Mouse (Mus musculus) hindbrain, embryonic 14.5 days (tissue): ENCODE measurements at regions not wholly inside any gene's neighbourhood (a gene's known extent, or its start where the extent isn't known, plus 50 kb on each side); places are given as distances from the start of the nearest gene placed in this dataset.
A peak's percentile ranks its signal among the peaks of the same experiment; 100 is the strongest.

Experiments
- ATAC-seq: fragments of 200-750 bp; cut with Nextera tagmentation; 2 replicates; pipeline ENCODE4 v1.8.0; 2017; ENCODE audit warnings: moderate number of reproducible peaks, mild to moderate bottlenecking, moderate TSS enrichment, moderate library complexity; ENCODE audit not compliant: low FRiP score
- DNase-seq: peaks from one replicate; pipeline ENCODE4 v3.0.0-alpha.2; 2015; ENCODE audit warnings: low spot score
- H3K27ac ChIP-seq: fragments of 300-500 bp; sonication (generic); 2 replicates; pipeline ENCODE4 v1.5.1; 2014; ENCODE audit warnings: mild to moderate bottlenecking, moderate library complexity
- H3K27me3 ChIP-seq: fragments of 300-500 bp; sonication (generic); 2 replicates; pipeline ENCODE4 v1.6.1; 2014; ENCODE audit warnings: mild to moderate bottlenecking, low read length, mixed read lengths; ENCODE audit not compliant: control insufficient read depth, insufficient read depth
- H3K36me3 ChIP-seq: fragments of 300-500 bp; sonication (generic); replicated peaks from 2 replicates; pipeline ENCODE4 v1.6.1; 2014; ENCODE audit not compliant: control insufficient read depth, insufficient read depth
- H3K4me1 ChIP-seq: fragments of 300-500 bp; sonication (generic); replicated peaks from 2 replicates; pipeline ENCODE4 v1.6.1; 2014; ENCODE audit warnings: antibody characterized with exemption, low read length, mixed read lengths; ENCODE audit not compliant: control insufficient read depth, insufficient read depth
- H3K4me2 ChIP-seq: fragments of 300-500 bp; sonication (generic); replicated peaks from 2 replicates; pipeline ENCODE4 v1.6.1; 2014; ENCODE audit warnings: mild to moderate bottlenecking, moderate library complexity
- H3K4me3 ChIP-seq: fragments of 300-500 bp; sonication (generic); replicated peaks from 2 replicates; pipeline ENCODE4 v1.5.1; 2014; ENCODE audit warnings: mild to moderate bottlenecking, low read length
- H3K9ac ChIP-seq: fragments of 300-500 bp; sonication (generic); 2 replicates; pipeline ENCODE4 v1.6.1; 2014
- H3K9me3 ChIP-seq: fragments of 300-500 bp; sonication (generic); 2 replicates; pipeline ENCODE4 v1.6.1; 2016; ENCODE audit warnings: low read length; ENCODE audit not compliant: control insufficient read depth
- WGBS: fragments of 180-500 bp; shearing (Covaris S2); extraction: QIAGEN DNeasy Blood & Tissue Kit; methylation state at CpG from one replicate; pipeline ENCODE4 v1.1.7; 2014; 5-methylcytosine and 5-hydroxymethylcytosine counted together

DNA sequence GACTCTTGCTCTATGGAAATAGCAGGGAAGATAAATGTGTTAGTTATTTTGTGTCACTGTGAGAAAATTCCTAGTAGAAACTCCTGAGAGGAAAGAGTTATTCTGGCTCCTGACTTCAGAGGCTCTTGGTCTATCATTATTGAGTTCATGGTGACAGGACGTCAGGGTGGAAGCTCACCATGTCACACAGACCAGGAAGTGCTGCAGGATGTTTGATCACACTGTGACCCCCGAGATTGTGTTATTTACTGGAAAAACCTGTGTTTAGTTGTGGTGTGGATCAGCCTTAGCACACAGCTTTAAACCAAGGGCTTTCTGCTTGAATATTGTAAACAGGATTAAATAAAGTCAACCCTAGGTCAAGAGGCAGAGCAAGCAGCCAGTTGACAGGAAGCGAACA lies 93.4 kb upstream of the Galnt15 start:
- DNase-seq (no peak), ATAC-seq (no peak)
- 62% methylated on average over 3 of the region's 3 CpGs for WGBS
- H3K4me1 ChIP-seq: peaks cover 15% of the 10 kb centered on the region
- H3K9ac ChIP-seq: no peak overlapping the region
- peak overlapping the region; percentile 98 for H3K27ac ChIP-seq
- H3K4me3 ChIP-seq: no peak overlapping the region
- H3K36me3 ChIP-seq: no peaks in the 10 kb centered on the region
- H3K27me3 ChIP-seq: no peaks in the 10 kb centered on the region
- H3K4me2 ChIP-seq: no peak overlapping the region
- peaks cover 10% of the 10 kb centered on the region; the same call in 1 of the 2 replicates for H3K9me3 ChIP-seq

DNA sequence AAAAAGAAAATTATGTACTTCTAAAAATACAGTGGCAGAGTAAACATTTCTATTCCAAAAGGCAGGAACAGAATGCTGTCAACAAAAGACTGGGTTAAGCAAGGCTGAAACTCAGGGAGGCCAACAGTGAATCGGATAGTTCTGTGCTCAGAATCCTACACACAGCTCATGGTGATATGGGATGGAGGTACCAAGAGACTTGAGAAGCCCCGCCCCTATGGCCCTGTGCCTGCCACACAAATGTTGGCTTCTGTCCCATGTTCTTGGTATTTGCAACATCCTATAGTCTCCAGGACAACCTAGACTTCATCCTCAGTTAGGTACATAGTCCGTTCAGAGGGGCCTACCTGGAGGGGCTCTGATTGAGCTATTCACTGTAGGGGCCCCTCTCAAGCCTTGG lies 92.2 kb upstream of the Galnt15 start:
- ATAC-seq (no peak), DNase-seq (no peak)
- Histone ChIP-seq H3K36me3 (no peaks in the 10 kb centered on the region), H3K4me3 (no peak overlapping the region), H3K9ac (no peak overlapping the region), H3K4me2 (no peak overlapping the region), H3K4me1 (peaks cover 15% of the 10 kb centered on the region), H3K27ac (no peak overlapping the region), H3K27me3 (no peaks in the 10 kb centered on the region), H3K9me3 (peaks cover 10% of the 10 kb centered on the region; the same call in 1 of the 2 replicates)
- whole genome bisulfite sequencing: 88% methylated on average over 3 of the region's 3 CpGs

DNA sequence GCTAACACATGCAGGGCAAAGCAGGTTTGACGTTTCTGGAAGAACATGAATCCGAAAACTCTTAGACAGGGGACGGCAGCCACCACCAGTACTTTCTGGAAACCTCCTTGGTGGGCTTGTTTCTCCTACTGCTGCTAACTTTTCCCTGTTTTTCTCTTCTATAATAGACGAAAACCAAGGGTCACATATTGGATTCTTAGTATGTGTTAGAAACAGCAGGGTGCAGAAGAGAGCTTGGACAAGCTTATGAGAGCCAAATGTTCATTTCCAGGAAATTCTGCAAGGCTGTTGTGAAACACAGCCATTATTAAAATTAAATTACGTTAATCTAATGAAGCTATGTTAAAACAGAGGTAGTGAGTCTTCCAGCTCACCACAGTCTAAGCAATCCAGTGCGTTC lies 87.9 kb upstream of the Galnt15 start:
- WGBS: 86% methylated on average over 6 of the region's 6 CpGs
- H3K4me1 ChIP-seq: no peaks in the 10 kb centered on the region
- ATAC-seq: no peak

DNA sequence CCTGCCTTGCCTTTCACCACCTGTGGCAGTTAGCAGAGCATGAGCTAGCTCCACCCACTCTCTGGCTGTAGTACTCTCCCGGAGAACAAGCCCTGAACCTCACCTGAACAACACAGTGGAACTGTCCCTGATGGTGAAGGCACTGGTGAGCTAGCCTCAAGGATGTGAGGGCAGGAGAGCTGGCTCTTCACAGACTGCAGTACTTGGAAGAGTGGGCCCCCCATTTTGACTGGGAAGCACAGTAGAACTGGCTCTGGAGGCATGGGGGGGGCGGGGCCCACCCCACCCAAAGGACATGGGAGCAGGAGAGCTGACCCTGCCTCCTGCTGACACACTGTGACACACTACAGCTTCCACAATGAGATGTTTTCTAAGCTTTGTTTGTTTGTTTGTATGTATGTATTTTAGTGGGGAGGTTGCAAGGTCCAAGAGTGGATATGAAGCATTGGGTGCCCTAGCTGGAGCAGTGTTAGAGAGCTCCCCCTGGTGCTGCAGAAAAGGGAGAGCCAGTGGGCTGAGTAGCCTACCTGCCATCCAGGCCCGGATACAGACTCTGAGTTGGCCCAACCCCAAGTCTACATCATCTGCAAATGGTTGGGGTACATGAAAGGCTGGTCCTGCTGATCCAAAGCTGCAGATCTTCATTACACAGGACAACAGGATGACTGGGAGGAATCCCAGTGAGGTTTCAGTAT lies 86.4 kb upstream of the Galnt15 start:
- Histone ChIP-seq H3K36me3 (no peaks in the 10 kb centered on the region), H3K9ac (no peak overlapping the region), H3K27ac (no peak overlapping the region), H3K27me3 (no peaks in the 10 kb centered on the region), H3K4me1 (no peaks in the 10 kb centered on the region), H3K4me2 (no peak overlapping the region), H3K4me3 (no peak overlapping the region), H3K9me3 (peaks cover 6% of the 10 kb centered on the region; the same call in 1 of the 2 replicates)
- ATAC-seq: no peak
- 70% methylated on average over 3 of the region's 3 CpGs for WGBS
- no peak for DNase-seq

More for the DNA sequence above, 87.9 kb upstream of the Galnt15 start:
- no peak for DNase-seq
- H3K9ac ChIP-seq: no peak overlapping the region
- H3K9me3 ChIP-seq: peaks cover 10% of the 10 kb centered on the region; the same call in 1 of the 2 replicates
- no peaks in the 10 kb centered on the region for H3K36me3 ChIP-seq
- no peak overlapping the region for H3K4me2 ChIP-seq
- no peak overlapping the region for H3K27ac ChIP-seq
- H3K4me3 ChIP-seq: no peak overlapping the region
- H3K27me3 ChIP-seq: no peaks in the 10 kb centered on the region

DNA sequence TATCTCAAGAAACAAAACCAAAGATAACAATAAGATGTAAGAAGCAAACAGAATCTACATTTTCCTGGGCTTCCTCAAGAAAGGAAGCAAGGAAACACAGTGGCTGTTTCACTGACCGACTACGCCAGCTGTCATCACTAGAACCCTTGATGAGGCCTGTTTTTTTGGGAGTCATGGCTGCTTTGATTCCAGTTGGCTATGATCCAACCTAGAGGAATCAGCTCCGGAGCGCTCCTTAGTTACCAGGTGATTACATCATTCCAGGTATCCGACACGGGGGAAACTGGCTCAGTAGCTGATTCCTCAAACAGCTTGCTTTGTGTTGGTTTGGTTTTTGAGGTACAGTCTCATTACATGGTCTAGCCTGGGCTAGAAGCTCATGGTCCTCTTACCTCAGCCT lies 84.1 kb upstream of the Galnt15 start:
- no peak overlapping the region for H3K4me2 ChIP-seq
- ATAC-seq: no peak
- H3K9me3 ChIP-seq: no peaks in the 10 kb centered on the region
- no peaks in the 10 kb centered on the region for H3K27me3 ChIP-seq
- H3K4me1 ChIP-seq: no peaks in the 10 kb centered on the region
- H3K9ac ChIP-seq: no peak overlapping the region
- H3K27ac ChIP-seq: no peak overlapping the region
- no peaks in the 10 kb centered on the region for H3K36me3 ChIP-seq
- WGBS: 93% methylated on average over 6 of the region's 6 CpGs
- no peak overlapping the region for H3K4me3 ChIP-seq
- DNase-seq: no peak

DNA sequence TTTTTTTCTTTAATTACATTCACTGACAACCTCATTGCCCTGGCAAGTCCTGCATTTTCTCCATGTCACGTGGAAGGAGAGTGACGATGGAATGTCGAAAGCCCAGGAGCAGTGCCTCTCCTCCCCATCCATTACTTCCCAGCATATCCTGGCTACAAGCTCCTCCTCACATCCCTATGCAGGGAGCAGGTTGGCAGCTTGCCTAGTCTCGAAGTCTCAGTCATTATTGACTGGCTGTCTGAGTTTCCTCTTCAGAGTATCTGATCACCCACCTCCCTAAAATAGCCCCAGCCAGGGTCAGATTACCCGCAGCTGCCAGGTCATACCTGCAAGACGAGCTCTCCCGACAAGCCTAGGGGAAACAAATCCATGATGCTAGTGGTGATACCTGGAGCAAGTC lies 83.7 kb upstream of the Galnt15 start:
- Histone ChIP-seq H3K36me3 (no peaks in the 10 kb centered on the region), H3K9ac (no peak overlapping the region), H3K9me3 (no peaks in the 10 kb centered on the region), H3K4me3 (no peak overlapping the region), H3K4me1 (no peaks in the 10 kb centered on the region), H3K27me3 (no peaks in the 10 kb centered on the region), H3K27ac (no peak overlapping the region), H3K4me2 (no peak overlapping the region)
- DNase-seq (no peak), ATAC-seq (no peak)
- WGBS: 66% methylated on average over 7 of the region's 7 CpGs

DNA sequence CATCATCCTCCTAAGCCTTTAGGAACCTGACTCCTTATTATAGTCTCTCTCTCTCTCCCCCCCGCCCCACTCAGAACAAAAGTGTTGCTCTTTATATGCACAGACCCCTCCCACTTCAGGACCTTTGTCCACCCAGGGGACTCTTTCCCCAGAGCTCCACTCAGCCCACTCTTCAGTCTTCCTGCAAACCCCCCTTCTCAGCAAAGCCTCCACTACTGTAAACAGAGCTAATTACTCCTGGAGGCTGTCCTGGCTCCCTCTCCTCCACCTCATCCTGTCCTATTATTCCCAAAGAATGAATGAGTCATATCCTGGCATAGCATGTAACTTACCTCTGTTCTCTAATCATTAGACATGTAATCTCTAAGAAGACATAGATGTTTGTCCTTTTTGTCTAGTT lies 82.8 kb upstream of the Galnt15 start:
- Histone ChIP-seq H3K36me3 (no peaks in the 10 kb centered on the region), H3K27me3 (no peaks in the 10 kb centered on the region), H3K9ac (no peak overlapping the region), H3K4me2 (no peak overlapping the region), H3K9me3 (no peaks in the 10 kb centered on the region), H3K4me3 (no peak overlapping the region), H3K27ac (no peak overlapping the region), H3K4me1 (no peaks in the 10 kb centered on the region)
- ATAC-seq (no peak), DNase-seq (no peak)
- WGBS: 76% methylated on average over 1 of the region's 1 CpGs

DNA sequence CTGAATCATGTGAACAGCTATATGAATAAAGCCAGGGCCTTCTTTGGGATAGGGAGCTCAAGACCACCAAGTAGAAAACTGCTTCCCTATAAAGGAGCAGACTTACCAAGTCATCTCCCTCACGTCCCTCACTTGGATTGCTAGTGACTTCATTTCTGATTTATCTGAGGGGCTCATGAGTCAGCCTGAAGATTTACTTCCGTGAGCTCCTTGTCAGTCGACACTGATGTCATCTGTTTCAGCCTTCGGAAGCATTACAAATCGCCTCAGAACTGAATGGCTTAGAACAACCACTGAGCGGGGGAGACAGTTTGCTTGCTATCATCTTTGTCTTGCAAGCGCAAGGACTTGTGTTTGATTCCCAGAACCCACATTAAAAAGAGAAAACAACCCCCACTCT lies 81.5 kb upstream of the Galnt15 start:
- DNase-seq: no peak
- Histone ChIP-seq H3K27me3 (no peaks in the 10 kb centered on the region), H3K27ac (no peak overlapping the region), H3K36me3 (no peaks in the 10 kb centered on the region), H3K4me3 (no peak overlapping the region), H3K9me3 (no peaks in the 10 kb centered on the region), H3K4me1 (no peaks in the 10 kb centered on the region), H3K4me2 (no peak overlapping the region), H3K9ac (no peak overlapping the region)
- 32% methylated on average over 7 of the region's 7 CpGs for WGBS
- no peak for ATAC-seq

DNA sequence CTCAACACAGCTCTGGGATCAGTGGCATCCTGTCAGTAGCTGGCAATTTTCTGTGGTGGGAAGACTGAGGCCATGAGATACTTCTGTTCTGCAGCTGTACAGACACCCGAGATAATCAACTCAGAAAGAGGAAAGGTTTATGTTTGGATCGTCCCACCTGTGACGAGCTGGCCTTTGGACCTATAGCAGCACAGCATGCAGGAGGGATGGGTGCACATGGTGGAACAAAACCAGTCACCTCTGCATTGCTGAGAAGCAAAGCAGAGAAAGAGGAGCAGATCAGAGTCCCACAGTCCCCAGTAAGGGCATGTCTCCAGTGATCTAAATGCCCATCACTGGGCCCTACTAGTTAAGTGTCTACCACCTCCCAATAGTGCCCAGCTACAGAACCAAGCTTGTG lies 76.9 kb upstream of the Galnt15 start:
- no peak for ATAC-seq
- no peaks in the 10 kb centered on the region for H3K27me3 ChIP-seq
- no peak overlapping the region for H3K4me3 ChIP-seq
- H3K4me1 ChIP-seq: no peaks in the 10 kb centered on the region
- H3K9me3 ChIP-seq: no peaks in the 10 kb centered on the region
- no peak for DNase-seq
- WGBS: 91% methylated on average over 3 of the region's 3 CpGs
- no peaks in the 10 kb centered on the region for H3K36me3 ChIP-seq
- no peak overlapping the region for H3K4me2 ChIP-seq
- no peak overlapping the region for H3K27ac ChIP-seq
- H3K9ac ChIP-seq: no peak overlapping the region

DNA sequence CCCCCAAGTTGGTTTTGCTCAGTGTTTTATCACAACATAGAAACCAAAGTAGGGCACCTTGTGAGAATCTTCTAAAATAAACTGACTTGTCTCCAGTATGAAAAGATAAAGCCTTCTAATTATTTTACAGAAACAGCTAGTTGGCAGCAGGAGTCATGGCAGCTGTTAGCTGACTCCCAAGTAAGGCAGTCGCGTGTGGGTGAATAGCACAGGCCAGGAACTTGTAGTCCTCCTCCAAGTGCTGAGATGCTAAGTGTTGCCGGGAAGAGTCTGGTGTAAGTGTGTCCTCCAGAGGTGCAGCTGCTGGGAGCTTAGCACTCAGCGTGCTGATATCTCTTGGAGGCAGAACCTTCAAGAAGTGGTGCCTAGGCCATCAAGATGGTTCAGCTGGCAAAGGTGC lies 75.0 kb upstream of the Galnt15 start:
- WGBS: 91% methylated on average over 4 of the region's 4 CpGs
- Histone ChIP-seq H3K4me1 (no peaks in the 10 kb centered on the region), H3K9ac (no peak overlapping the region), H3K9me3 (no peaks in the 10 kb centered on the region), H3K4me3 (no peak overlapping the region), H3K27ac (no peak overlapping the region), H3K4me2 (no peak overlapping the region), H3K27me3 (no peaks in the 10 kb centered on the region), H3K36me3 (no peaks in the 10 kb centered on the region)
- DNase-seq (no peak), ATAC-seq (no peak)
